Mouse (Mus musculus) gastrocnemius, adult 2 months (tissue): ENCODE results near the gene Slc1a7. TPM values are rescaled to one million over a fixed set of nuclear protein-coding genes. Genes with fewer than 3 reads are reported as not detected.

Source experiments
- DNase-seq: peaks from one replicate; pipeline ENCODE4 v3.0.0; 2022
- H3K27ac ChIP-seq: fragments of 200-600 bp; 2 replicates; pipeline ENCODE4 v1.8.1; 2022; ENCODE audit warnings: mild to moderate bottlenecking
- H3K4me3 ChIP-seq: fragments of 200-600 bp; 2 replicates; pipeline ENCODE4 v1.8.1; 2022; ENCODE audit warnings: mild to moderate bottlenecking, moderate library complexity
- CTCF ChIP-seq: fragments of 200-600 bp; IDR thresholded peaks from 2 replicates; pipeline ENCODE4 v1.8.1; 2022; ENCODE audit warnings: antibody characterized with exemption, mild to moderate bottlenecking, moderate library complexity
- intact Hi-C: fragments of 180-260 bp; cut with DNase I; formaldehyde crosslinking; loops from one replicate; pipeline ENCODE4 v1.15.1; 2025
- total RNA-seq, 2 experiments: library from RNA; stranded (reverse); gene quantifications; 2 replicates each; pipeline ENCODE4 v1.2.3; 2021

Gene Slc1a7
- total RNA-seq, 2 experiments from 2014 or later: 0.10 to 0.17 TPM

DNA sequence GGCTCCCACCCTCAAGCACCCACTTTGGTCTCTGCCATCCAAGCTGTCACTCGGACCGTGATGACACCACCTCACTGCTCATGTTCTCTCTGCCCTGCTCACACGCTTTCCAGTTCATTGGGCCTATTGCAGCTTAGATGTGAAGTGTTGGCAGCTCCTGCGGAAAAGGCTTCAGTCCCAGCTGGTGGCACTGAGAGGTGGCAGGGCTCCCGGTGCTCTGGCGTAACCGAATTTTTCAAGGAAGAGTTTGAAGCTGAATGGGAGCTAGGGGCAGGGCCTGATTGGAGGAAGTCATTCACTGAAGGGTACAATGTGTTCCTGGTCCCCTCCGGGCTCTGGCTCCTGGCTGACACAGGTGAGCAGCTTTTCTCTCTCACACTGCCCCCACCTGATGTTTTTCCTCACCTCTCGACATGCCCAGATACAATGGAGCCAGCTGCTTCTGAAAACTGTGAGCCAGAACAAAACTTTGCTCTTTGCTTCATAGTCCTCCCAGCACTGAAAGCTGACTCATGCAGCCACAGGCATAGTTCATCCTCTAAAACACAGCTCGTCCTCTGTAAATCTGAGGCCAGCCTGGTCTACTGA, 83.6 kb downstream of the Slc1a7 start:
- H3K27ac ChIP-seq: peak overlapping the region; percentile 24; the same call in 1 of the 2 replicates
- no peak for TF ChIP-seq CTCF
- intact Hi-C loops: no loop called here
- DNase-seq: peak; percentile 71
- no peak overlapping the region for H3K4me3 ChIP-seq

DNA sequence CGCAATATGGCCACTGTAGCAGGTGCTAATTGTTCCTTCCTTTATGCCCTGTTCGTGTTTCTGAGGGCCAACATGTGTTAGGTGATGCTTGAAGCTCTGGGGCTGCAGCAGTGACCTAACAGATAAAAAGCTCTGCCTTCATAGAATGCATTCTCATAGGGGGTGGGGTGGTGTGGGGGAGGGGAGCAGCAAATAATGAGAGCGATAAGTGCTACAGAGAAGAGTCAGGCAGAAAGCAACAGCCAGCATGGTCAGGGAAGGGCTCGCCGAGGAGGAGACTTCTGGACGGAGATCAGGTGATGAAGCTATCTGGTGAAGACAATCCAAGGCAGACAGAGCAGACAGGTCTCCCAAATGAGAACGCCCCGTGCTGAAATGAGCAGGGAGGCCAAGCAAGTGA, 84.5 kb downstream of the Slc1a7 start:
- intact Hi-C loops: no loop called here
- H3K27ac ChIP-seq: no peak overlapping the region

GRCm38 (mm10) chr4:108055873-108056272, 87.7 kb downstream of the Slc1a7 start:
- Histone ChIP-seq H3K27ac (no peak overlapping the region), H3K4me3 (no peak overlapping the region)
- DNase-seq: no peak
- intact Hi-C loops: no loop called here
- TF ChIP-seq CTCF: no peak

More for the DNA sequence above, 84.5 kb downstream of the Slc1a7 start:
- TF ChIP-seq CTCF: no peak
- no peak for DNase-seq
- no peak overlapping the region for H3K4me3 ChIP-seq

DNA sequence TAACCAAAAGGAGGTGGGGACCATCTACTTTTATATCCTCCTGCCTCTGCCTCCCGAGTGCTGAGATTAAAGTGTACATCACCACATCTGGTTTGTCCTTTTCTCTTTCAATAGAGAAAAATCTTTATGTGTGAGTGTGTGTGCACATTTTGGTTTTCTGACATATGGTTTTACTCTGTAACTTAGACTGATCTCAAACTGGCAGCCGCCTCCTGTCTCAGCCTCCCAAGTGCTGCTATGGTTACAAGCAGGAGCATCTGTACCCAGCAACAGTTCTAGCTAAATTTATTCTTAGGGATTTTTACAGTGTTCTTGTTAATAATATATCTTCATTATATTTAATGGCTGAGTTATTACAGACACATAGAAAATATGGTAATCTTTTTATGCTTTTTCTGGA, 89.1 kb downstream of the Slc1a7 start:
- no peak overlapping the region for H3K27ac ChIP-seq
- intact Hi-C loops: no loop called here
- no peak for DNase-seq
- no peak overlapping the region for H3K4me3 ChIP-seq
- TF ChIP-seq CTCF: no peak

DNA sequence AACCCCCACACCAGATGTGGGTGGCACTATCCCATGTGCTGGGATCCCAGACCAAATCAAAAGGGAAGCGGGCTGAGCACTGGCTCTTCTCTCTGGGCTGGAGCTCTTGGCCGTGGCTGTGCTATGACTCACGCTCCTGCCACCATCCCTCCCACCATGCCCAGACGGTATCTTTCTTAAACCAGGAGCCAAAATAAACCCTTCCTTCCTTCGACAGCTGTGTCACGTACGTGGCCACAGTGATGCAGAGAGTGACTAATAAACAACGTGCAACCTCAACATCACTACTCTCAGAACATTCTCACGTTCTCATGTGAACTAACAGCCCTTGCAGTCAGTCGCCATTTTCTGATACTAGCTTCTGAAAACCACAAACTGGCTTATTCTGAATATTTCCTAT, 90.0 kb downstream of the Slc1a7 start:
- no peak for TF ChIP-seq CTCF
- intact Hi-C loops: no loop called here
- no peak overlapping the region for H3K27ac ChIP-seq
- DNase-seq: no peak
- H3K4me3 ChIP-seq: no peak overlapping the region

- intact Hi-C loops: no loop called here
- DNase-seq: no peak
- TF ChIP-seq CTCF: no peak
- no peak overlapping the region for H3K4me3 ChIP-seq
- no peak overlapping the region for H3K27ac ChIP-seq
Observed at GRCm38 (mm10) chr4:108059601-108060379, 91.7 kb downstream of the Slc1a7 start.

GRCm38 (mm10) chr4:108060774-108061173, 92.6 kb downstream of the Slc1a7 start:
- no peak for TF ChIP-seq CTCF
- DNase-seq: no peak
- H3K4me3 ChIP-seq: no peak overlapping the region
- intact Hi-C loops: no loop called here
- H3K27ac ChIP-seq: peak overlapping the region; percentile 41; the same call in 1 of the 2 replicates

GRCm38 (mm10) chr4:108062524-108062923, 94.4 kb downstream of the Slc1a7 start:
- intact Hi-C loops: no loop called here
- TF ChIP-seq CTCF: no peak
- Histone ChIP-seq H3K4me3 (no peak overlapping the region), H3K27ac (no peak overlapping the region)
- DNase-seq: no peak

Other genes with a start within 250 kb of the Slc1a7 start
- gene Lrp8, start 166.1 kb upstream of the Slc1a7 start, total RNA-seq: under 1 TPM; 0.31 to 0.33 TPM
- gene Magoh, start 88.6 kb upstream of the Slc1a7 start, total RNA-seq: 10 to 100 TPM; 25.6 to 30.0 TPM
- 10 to 100 TPM; 41.9 to 50.1 TPM for gene 0610037L13Rik, start 78.5 kb upstream of the Slc1a7 start, total RNA-seq
- gene Cpt2, start 44.7 kb upstream of the Slc1a7 start, total RNA-seq: 100 to 1,000 TPM in 1 of 2 experiments, 10 to 100 TPM in 1; 61.5 to 103 TPM
- 1 to 10 TPM; 7.2 to 8.3 TPM for gene Podn, start 128.1 kb downstream of the Slc1a7 start, total RNA-seq
- 100 to 1,000 TPM; 140 to 152 TPM for gene Scp2, start 176.7 kb downstream of the Slc1a7 start, total RNA-seq
- 1 to 10 TPM; 5.8 to 7.9 TPM for gene Echdc2, start 197.1 kb downstream of the Slc1a7 start, total RNA-seq
- under 1 TPM; 0.50 to 0.54 TPM for gene Zyg11a, start 249.7 kb downstream of the Slc1a7 start, total RNA-seq